Mouse (Mus musculus) E14TG2a.4 (cell line): ENCODE data around the gene Vmp1.

ENCODE experiments used
- CTCF ChIP-seq: conservative IDR thresholded peaks from 2 replicates; pipeline ENCODE4 v1.5.1; 2014; ENCODE audit warnings: low read length
- NANOG ChIP-seq: IDR thresholded peaks from 2 replicates; pipeline ENCODE4 v1.6.1; 2014; ENCODE audit warnings: borderline replicate concordance, low read length, mixed read lengths

GRCm38 (mm10) chr11:86592993-86593392 is 90.6 kb downstream of the Vmp1 start:
- TF ChIP-seq CTCF (no peak), NANOG (no peak)
